Mouse (Mus musculus): Measurements from ENCODE around the gene AB124611. TPM values are rescaled to one million over a fixed set of nuclear protein-coding genes. Genes with fewer than 3 reads are reported as not detected.

Gene AB124611
- total RNA-seq, 2 experiments from 2014 or later: 0.30 to 0.66 TPM

DNA sequence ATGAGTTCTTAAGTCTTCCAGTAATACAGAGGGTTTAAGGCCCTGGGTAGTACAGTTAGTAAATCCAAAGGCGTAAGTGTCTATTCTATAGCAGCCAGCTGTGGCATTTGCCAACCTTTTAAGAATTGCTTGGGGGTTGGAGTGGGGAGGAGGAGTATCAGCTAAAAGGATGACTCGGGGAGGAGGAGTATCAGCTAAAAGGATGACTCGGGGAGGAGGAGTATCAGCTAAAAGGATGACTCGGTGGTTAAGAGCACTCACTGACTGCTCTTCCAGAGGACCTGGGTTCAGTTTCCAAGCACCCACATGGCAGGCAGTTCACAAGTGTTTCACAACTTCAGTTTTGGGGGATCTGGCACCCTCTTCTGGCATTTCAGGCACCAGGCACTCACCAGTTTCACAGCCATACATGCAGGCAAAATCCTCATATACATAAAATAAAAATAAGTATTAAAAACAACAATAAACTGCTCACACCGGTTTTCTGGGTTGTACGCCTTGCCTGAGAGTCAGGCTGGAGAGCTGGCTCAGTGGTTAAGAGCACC is 29.3 kb downstream of the AB124611 start:
- DNase-seq (ENCODE audit: low spot score in 2 of 2): no peak
- intact Hi-C loops (cut with DNase I): no loop called here

DNA sequence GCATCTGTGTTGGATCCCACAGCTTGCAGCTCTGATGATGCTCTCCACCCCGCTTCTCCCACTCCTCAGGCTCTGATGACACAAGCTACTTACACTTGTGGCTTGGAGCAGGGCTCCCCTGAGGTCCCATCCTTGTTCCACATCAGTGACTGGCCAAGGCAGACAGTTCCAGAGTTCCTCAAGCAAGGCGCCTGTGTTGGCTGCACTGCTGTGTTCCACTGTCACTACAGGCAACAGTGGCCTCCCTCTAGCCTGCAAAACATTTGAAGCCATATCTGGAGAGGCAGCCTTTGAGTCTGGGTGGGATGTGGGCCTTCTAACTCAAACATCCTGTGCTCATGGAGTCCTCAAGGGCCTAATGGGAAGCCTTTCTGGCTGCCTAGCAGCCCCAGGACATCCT is 31.0 kb downstream of the AB124611 start:
- no peak for DNase-seq (ENCODE audit: low spot score in 2 of 2)
- intact Hi-C loops (cut with DNase I): no loop called here

DNA sequence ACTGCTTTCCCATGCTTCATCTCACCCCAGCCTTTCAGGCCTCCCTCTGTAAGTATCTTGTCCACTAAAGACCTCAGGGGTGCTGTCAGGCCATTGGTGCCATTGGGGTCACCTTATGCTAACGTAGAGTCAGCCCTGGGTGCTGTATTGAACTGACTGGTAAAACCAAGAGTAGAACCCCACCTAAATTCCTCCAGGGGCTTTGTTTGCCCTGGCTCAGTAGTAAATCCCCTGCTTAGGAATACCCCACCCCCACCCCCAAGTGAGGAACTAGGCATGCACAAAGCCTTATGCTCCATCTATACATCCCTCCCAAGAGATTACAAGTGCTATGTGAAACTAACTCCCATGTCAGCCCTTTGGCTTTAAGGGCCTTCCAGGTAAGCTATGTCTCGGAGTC is 31.6 kb downstream of the AB124611 start:
- intact Hi-C loops (cut with DNase I): no loop called here

GRCm38 (mm10) chr9:21558366-21558765 is 32.4 kb downstream of the AB124611 start:
- DNase-seq (ENCODE audit: low spot score in 2 of 2): no peak
- intact Hi-C loops (cut with DNase I): no loop called here

More for the DNA sequence above, 31.6 kb downstream of the AB124611 start:
- DNase-seq (ENCODE audit: low spot score in 2 of 2): no peak

DNA sequence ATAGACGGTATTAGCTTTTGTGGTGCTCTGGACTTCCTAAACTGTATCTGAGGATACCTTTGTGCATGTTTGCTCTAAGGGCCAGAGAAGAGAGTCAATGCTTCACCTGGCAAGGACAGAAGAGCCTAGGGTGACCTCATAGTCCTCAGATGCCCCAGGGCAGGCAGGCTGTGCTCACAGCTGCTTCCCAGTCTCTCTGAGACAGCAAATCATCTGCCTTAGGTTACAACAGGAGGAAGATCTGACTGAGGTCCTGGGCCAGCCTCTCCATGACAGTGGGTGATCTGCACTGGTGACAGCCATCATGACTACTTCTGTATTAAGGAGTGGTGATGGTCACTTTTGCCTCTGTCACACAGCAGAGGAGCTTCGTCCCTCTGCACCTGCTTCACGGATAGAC is 33.2 kb downstream of the AB124611 start:
- intact Hi-C loops (cut with DNase I): no loop called here
- no peak for DNase-seq (ENCODE audit: low spot score in 2 of 2)

DNA sequence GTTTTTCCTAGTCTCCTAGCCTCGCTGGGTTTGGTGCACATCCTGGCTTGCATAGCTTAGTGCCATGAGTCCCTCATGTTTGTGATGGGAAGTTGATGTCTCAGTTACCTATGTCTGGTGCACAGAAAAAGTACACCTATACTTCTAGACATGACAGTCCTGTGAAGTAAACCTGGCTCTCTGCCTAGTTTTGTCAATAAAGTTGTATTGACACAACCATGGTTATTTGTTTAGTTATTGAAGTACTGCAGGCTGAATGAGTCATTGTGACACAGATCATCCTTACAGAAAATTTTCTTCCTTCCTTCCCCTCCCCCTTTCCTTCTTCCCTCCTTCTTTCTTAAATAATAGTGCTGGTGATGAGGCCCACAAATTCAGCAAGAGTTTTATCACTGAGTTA is 38.4 kb downstream of the AB124611 start:
- DNase-seq (ENCODE audit: low spot score in 2 of 2): no peak
- intact Hi-C loops (cut with DNase I): no loop called here

DNA sequence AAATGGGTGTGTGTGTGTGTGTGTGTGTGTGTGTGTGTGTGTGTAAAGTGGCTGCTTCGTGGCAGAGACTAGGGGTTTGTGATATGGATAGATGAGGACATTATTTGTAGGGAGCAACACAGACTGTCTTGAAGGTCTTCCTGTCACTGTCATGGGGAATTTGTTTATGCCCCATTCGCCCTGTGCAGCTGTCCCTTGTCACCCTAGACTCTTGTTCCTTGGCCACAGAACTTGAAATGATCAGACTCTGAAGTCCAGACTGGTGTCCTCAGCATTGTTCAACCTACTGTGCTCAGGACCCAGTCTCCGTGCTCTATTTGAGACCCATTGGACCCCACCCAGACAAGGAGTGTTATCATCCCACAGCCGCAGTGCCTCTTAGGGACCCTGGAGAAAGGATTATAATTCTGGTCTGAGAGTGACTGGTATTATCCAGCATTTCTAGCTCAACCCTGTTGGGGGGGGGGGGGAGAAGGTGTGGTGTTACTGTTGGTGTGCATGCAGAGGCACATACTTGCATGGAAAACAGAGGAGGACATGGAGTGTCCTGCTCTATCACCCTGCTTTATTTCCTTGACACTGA is 39.1 kb downstream of the AB124611 start:
- DNase-seq (ENCODE audit: low spot score in 2 of 2): no peak
- intact Hi-C loops (cut with DNase I): no loop called here

- intact Hi-C loops (cut with DNase I): no loop called here
- no peak for DNase-seq (ENCODE audit: low spot score in 2 of 2)
Observed at GRCm38 (mm10) chr9:21566538-21566937, 40.6 kb downstream of the AB124611 start.

DNA sequence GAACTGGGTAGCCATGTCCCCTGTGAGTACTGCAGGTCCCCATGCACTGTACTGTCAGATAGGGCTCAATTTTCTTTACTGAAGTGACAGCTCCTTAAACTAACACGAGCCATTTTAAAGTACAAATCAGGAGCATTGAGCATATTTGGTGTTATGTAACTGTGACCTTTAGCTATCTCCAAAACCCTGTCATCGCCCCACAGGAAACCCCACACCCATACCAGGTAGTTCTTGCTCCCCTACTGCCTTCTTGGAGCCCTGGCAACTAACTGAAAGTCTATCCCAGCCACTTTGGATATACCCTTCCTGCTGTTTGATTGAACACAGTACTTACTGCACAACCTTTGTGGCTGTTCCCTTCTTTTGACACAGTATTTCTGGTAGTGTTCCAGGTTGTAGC is 41.1 kb downstream of the AB124611 start:
- no peak for DNase-seq (ENCODE audit: low spot score in 2 of 2)
- intact Hi-C loops (cut with DNase I): no loop called here

DNA sequence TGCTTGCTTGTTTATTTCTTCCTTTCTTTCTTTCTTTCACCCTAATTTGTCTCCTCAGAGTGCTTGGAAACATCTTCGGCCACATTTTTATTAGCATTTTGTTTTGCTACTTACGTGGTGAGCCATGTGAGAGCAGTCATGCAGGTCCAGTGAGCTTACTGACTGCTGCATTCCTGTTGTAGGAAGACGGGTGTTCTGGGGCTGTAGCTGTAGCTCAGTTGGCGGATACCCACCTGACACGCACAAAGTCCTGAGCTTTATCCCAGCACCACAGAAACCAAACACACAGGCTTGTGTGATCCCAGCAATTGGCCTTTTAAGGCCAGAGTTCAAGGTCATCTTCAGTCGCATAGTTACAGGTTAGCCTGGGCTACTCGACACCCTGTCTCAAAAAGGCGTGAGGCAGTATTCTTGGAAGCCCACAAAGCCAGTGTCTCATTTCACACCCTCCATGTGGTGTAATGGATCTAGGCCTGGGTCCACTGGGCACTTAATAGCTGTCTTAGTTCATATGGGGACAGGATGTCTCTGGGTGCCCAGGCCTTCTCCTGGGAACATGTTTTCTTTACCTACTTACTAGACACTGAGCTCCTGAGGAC is 42.8 kb downstream of the AB124611 start:
- intact Hi-C loops (cut with DNase I): no loop called here
- DNase-seq (ENCODE audit: low spot score in 2 of 2): no peak

DNA sequence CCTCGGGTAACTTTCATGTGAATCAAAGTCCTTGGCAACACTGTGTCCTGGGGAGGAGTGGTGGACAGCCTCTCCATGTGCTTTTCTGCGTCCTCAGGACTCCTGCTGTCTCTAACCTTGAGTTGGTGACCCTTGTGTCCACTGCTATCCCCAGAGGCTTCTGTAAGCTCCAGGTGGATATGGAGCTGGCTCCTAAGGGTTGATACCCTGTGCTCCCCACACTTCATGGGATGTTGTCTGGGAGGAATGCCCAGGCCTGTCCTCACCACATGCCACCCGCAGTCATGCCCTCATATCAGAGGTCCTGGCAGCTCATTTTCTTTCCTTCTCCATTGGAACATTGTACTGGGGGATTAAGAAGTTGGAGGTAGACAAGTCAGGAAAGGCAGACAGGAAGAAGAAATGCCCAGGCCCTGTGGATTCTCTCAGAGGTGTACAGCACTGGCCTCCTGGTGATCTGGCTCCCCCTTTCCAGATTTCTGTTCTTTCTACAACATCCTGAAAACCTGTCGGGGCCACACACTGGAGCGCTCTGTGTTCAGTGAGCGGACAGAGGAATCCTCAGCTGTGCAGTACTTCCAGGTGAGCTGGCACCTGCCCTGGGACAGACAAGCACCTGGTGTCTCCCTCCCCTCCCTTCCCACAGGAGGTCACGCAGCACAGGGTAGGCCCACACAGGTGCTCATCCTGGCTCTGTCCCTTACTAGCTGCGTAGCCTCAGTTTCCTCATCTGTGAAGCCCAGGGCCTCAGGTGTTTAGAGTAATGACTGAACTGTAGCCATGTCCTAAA is 48.2 kb downstream of the AB124611 start:
- DNase-seq (ENCODE audit: low spot score in 2 of 2): no peak
- intact Hi-C loops (cut with DNase I): no loop called here

DNA sequence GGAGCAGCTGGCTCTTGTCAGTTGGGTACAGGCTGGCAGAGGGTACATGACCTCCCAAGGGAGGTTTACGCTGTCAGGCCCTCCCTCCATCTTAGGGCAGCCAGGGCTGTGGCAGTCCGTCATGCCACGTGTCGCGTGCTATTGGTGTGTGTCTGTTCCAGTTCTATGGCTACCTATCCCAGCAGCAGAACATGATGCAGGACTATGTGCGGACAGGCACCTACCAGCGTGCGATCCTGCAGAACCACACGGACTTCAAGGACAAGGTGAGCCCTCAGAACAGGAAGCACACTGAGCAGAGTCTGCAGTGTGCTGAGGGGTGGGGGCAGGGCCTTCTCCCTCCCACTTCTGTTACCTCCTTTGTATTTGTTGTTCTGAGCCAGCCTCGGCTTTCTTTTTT is 49.3 kb downstream of the AB124611 start:
- intact Hi-C loops (cut with DNase I): no loop called here
- no peak for DNase-seq (ENCODE audit: low spot score in 2 of 2)

GRCm38 (mm10) chr9:21576286-21576685 is 50.3 kb downstream of the AB124611 start:
- intact Hi-C loops (cut with DNase I): no loop called here
- no peak for DNase-seq (ENCODE audit: low spot score in 2 of 2)

DNA sequence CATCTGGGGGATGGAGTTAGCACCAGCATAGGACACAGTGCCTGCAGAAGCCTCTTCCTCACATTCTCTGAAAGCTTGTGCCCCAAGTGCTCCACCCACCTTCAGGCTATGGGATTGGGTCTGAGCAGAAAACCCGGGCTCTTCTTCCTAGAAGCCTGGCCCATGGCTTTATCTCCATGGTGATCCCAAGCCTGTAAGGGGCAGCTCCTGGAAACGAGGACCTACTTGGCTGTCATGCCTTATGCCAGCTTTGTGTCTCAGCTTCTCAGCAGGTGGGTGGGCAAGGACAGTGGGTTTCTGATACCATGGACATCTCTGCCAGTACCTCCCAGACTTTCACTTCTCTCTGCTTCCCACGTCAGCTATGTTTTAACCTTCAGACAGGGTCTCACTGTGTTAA is 52.2 kb downstream of the AB124611 start:
- no peak for DNase-seq (ENCODE audit: low spot score in 2 of 2)
- intact Hi-C loops (cut with DNase I): no loop called here

GRCm38 (mm10) chr9:21585401-21585800 is 59.4 kb downstream of the AB124611 start:
- no peak for DNase-seq (ENCODE audit: low spot score in 2 of 2)
- intact Hi-C loops (cut with DNase I): no loop called here

- intact Hi-C loops (cut with DNase I): no loop called here
- DNase-seq (ENCODE audit: low spot score in 2 of 2): peak in 1 of 2 experiments; percentile 36
Observed at GRCm38 (mm10) chr9:21587678-21588349, 61.8 kb downstream of the AB124611 start.

GRCm38 (mm10) chr9:21588350-21588749 is 62.4 kb downstream of the AB124611 start:
- DNase-seq (ENCODE audit: low spot score in 2 of 2): no peak
- intact Hi-C loops (cut with DNase I): no loop called here

- intact Hi-C loops (cut with DNase I): no loop called here
- DNase-seq (ENCODE audit: low spot score in 2 of 2): no peak
Observed at GRCm38 (mm10) chr9:21589538-21589937, 63.6 kb downstream of the AB124611 start.

DNA sequence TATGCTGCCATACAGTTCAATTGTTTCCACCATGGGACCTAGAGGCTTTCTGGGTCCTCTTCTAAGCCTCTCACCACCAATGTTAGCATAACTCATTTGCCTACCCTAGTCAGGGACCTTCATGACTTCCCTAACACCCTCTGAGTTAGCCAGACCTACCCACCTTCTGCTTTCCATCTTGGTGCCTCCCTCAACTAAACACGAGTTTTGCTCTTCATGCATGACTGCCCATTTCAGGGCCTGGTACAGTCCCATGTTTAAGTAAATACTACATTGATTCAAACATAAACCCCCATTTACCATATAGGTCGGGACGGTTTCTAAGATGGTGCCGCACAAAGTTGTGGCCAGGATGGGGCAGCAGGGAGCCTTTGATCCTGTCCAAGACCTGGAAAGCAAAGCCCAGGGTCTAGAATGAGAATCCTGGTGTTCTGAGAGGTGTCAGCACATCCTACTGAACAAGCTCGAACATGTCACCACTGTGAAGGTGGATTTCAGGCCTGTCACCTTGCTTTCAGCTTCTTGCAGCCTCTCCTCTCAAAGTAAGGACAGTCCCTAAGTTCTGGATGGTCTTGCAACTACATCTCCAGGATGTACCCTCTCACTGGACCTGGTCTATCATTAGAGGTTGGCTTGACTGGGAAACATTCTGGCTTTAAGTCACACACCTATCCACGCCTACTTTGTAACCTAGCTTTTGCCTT is 65.3 kb downstream of the AB124611 start:
- no peak for DNase-seq (ENCODE audit: low spot score in 2 of 2)
- intact Hi-C loops (cut with DNase I): no loop called here

All from left cerebral cortex, postnatal 25 days (tissue).